Mouse (Mus musculus) CD4-positive helper T cell, adult 2 months (primary cell): ENCODE results near the gene Rabepk.
"Not testable (repeated sequence)": the region's sequence is repeated elsewhere in the genome, so short reads cannot be mapped to it uniquely, and the experiment has no call there.

ENCODE experiments used
- DNase-seq: peaks from one replicate; pipeline ENCODE4 v3.0.0-alpha.2; 2012; ENCODE audit warnings: low read depth, missing footprints, low spot score

The Rabepk gene

GRCm38 (mm10) chr2:34804172-34804571 is 4.5 kb upstream of the Rabepk start:
- no peak for DNase-seq

GRCm38 (mm10) chr2:34803746-34804145 is 4.0 kb upstream of the Rabepk start:
- DNase-seq, result no peak

DNA sequence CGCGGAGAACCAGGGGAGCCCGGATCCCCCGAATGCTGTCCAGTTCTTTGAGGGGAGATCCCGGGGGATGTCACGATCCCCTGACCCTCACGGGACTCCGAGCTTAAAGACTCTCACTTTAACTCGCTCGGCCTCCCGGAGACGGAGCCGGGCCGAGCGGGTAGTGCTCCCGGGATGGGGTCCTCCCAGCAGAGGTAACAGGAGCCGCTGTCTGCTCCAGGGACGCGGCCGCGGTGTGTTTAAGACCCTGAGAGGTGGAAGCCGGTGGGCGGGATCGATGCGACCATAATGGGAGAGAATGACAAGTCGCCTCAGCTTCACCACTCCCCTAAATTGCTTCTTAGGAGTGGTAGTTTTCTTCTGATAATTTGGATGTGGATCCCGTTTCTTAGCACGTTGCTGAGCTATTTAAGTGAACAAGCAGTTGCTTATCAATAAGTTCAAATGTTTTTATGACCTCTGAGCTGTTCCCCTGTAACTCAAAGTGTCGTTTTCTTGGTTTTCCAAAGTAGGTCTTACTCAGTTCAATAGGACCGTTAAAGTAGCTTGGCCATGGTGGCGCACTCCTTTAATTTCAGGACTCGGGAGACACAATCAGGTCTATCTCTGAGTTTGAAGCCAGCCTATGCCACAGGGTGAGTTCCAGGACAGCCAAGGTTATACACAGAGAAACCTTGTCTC is 3.0 kb upstream of the Rabepk start:
- DNase-seq, result peak; percentile 46

GRCm38 (mm10) chr2:34801516-34802482 is 2.1 kb upstream of the Rabepk start:
- DNase-seq, result peak; percentile 99

- DNase-seq, result no peak
Observed at GRCm38 (mm10) chr2:34800371-34800770, 659 bp upstream of the Rabepk start.

GRCm38 (mm10) chr2:34795426-34795825 is 4.3 kb downstream of the Rabepk start:
- no peak for DNase-seq

DNA sequence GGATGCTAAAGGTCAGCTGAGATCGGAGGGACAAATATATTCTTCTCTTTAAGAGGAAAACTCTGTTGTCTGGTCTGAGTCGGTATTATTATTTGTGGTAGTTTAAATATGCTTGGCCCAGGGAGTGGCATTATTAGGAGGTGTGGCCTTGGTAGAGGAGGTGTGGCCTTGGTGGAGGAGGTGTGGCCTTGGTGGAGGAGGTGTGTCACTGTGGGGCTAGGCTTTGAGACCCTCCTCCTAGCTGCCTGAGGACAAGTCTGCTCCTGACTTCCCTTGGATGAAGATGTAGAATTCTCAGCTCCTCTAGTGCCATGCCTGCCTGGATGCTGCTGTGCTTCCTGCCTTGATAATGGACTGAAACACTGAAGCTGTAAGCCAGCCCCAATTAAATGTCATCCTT is 5.2 kb downstream of the Rabepk start:
- DNase-seq, result no peak

- not testable (repeated sequence) for DNase-seq
Observed at GRCm38 (mm10) chr2:34792543-34792942, 7.2 kb downstream of the Rabepk start.

DNA sequence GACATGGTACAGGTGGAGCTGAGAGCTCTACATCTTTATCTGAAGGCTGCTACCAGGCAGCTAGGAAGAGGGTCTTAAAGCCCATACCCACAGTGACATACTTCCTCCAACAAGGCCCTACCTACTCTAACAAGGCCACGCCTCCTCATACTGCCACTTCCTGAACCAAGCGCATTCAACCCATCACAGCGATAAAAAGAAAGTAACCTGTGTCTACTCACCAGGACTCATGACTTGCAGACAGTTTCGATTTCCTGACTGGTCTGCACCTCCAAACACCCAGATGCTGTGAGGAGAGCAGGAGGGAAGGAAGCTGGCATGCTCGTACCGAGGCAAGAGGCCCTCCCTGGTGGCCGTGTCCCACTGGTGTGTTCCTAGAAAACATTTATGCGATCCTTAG is 9.4 kb downstream of the Rabepk start:
- peak; percentile 90 for DNase-seq

DNA sequence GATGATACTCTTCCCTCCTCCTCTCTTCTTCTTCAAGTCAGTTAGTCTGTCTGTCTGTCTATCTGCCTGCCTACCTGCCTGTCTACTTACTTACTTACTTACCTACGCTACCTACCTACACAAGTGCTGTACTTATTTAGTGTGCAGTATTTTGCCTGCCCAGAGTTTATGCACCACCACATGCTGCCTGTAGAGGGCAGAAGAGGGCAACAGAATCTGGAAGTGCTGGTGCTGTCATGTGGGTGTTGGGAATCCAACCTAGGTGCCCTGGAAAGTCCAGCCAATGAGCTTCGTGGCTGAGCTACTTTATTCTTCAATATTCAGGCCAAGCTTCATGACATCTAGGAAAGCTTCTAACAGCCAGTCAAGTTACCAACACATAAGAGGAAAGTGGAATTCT is 15.6 kb downstream of the Rabepk start:
- DNase-seq, result peak; percentile 72

DNA sequence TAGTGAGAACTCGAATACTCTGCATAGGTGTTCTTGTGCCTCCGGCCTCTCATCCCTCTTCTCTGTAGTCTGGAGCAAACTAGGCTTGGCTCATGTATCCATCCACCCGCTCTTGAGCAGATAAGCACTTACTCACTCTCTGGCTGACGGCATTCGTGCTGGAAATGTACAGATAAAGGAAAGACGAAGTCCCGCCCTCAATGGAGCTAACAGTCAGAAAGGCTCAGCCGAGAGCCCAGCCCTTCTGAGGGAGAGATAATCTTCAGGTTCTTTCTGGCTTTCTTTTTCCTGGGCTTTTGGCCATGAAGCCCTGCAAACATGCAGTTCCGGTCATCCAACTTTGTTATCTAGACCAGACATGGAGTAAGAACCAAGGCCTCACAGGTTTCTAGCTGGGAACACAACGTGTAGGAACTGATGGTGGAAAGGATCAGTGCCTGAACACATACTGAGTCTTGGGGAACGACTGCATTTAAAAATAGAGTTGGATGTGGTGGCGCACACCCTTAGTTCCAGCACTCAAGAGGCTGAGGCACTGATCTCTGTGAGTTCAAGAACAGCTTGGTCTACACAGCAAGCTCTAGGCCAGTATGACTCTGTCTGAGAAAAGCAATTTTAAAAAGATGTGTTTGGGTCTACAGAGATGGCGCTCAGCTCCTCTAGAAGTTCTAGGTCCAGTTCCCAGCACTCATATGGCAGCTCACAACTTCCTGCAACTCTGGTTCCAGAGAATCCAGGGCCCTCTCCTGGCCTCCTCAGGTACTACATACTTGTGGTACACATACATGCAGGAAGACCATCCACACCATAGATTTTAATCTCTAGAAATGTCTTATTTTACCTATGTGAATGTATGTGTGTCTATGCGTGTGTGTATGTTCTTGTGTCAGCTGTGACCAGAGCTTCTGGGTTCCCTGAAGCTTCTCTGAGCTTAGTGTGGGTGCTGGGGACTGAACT is 16.4 kb downstream of the Rabepk start:
- peak; percentile 23 for DNase-seq

DNA sequence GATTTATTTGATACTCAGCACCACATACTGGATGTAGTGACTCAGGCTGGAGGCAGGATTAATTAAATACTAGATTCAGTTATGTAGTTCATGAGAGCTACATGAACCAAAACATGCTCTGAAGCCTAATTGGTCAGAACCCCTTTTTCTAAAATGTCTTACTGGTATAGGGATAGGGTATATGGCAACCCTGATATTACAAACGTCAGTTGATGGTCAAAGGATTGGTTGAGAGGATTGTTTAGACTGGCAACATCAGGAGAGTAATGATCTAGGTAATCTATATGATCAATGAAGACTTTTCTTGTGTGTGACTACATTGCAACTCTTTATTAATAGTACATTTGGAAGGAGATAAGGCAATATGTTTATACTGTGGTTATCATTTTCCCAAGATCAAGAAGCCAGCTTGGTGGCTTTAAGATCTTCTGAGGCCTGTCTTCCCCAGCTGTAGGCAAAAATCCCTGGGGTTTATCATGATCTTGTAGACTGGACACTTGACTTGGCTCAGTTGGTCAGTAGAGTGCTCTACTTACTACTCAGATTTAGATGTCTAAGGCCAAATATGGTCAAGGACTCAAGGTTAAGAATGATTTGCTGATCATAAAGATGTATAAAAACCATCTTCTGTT is 22.4 kb downstream of the Rabepk start:
- DNase-seq, result no peak

- DNase-seq, result no peak
Observed at GRCm38 (mm10) chr2:34774493-34774892, 25.2 kb downstream of the Rabepk start.

- DNase-seq, result no peak
Observed at GRCm38 (mm10) chr2:34773673-34774072, 26.0 kb downstream of the Rabepk start.

- DNase-seq, result peak; percentile 91
Observed at GRCm38 (mm10) chr2:34772252-34773235, 27.2 kb downstream of the Rabepk start.

- DNase-seq, result peak; percentile 100
Observed at GRCm38 (mm10) chr2:34771368-34772226, 28.1 kb downstream of the Rabepk start, which contains the start of gene Hspa5. Hspa5 (plus strand) TSS chr2:34771970.

- DNase-seq, result no peak
Observed at GRCm38 (mm10) chr2:34770951-34771350, 28.8 kb downstream of the Rabepk start.

- no peak for DNase-seq
Observed at GRCm38 (mm10) chr2:34770049-34770448, 29.7 kb downstream of the Rabepk start.

- DNase-seq, result no peak
Observed at GRCm38 (mm10) chr2:34764801-34765200, 34.9 kb downstream of the Rabepk start.
